Mouse (Mus musculus) brain, embryonic 14.5 days (tissue): Measurements from ENCODE around the gene Il13ra2.

Experiments used
- CTCF ChIP-seq: fragments of 200-500 bp; IDR thresholded peaks from 2 replicates; pipeline ENCODE4 v1.5.1; 2012; ENCODE audit warnings: inconsistent platforms, mild to moderate bottlenecking, moderate library complexity, borderline replicate concordance; ENCODE audit not compliant: insufficient read depth, insufficient read length; ENCODE audit errors: extremely low read depth
- POLR2A ChIP-seq: fragments of 200-500 bp; IDR thresholded peaks from 2 replicates; pipeline ENCODE4 v1.6.1; 2012; ENCODE audit warnings: mild to moderate bottlenecking, inconsistent platforms, borderline replicate concordance; ENCODE audit not compliant: poor library complexity, insufficient read depth, insufficient read length, severe bottlenecking; ENCODE audit errors: extremely low read depth

GRCm38 (mm10) chrX:147435400-147435799 lies 6.4 kb upstream of the Il13ra2 start:
- TF ChIP-seq POLR2A = no peak
- TF ChIP-seq CTCF = no peak
